Mouse (Mus musculus): Measurements from ENCODE around the gene Dgkg. TPM values are rescaled to one million over a fixed set of nuclear protein-coding genes. Genes with fewer than 3 reads are reported as not detected.

The Dgkg gene
- total and polyA plus RNA-seq, 3 experiments: 0.33 TPM; not detected in 2

DNA sequence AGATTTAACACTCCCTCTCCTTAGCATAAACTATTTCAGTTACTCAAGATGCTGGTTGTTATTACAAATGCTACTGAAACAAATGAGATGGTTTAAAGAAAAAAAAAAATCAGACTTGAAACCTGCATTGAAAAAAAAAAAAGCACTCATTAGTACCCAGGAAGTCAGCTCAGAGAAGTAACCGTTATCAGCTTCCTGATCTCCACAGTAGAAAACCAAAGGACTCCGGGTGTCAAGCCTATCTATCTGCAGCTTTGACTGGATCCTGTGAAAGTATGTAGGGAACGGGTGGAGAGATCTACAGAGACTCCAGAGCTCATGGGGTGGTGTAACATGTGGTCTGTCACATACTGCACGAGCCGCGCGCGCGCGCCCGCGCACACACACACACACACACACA lies 225.2 kb downstream of the Dgkg start:
- ATAC-seq (ENCODE audit: extremely low read depth, insufficient number of reproducible peaks, low FRiP score, poor library complexity, severe bottlenecking) (peak; percentile 75), DNase-seq (ENCODE audit: low spot score) (peak; percentile 40)
- TF ChIP-seq GATA2 (IDR thresholded peaks at IDR 0.05; ENCODE audit: borderline replicate concordance, low read depth, low read length) (no peak), CTCF (IDR thresholded peaks at IDR 0.05; ENCODE audit: low read depth, low read length) (no peak), POLR2AphosphoS5 (IDR thresholded peaks at IDR 0.05; ENCODE audit: insufficient replicate concordance, low read depth, low read length) (no peak), GATA1 (IDR thresholded peaks at IDR 0.05; ENCODE audit: borderline replicate concordance, low read length) (no peak)
- no peaks in the 10 kb centered on the region for H3K27me3 ChIP-seq (ENCODE audit: insufficient read depth, low read length)
- no peaks in the 10 kb centered on the region for H3K9me3 ChIP-seq (replicated peaks)
- peaks cover 24% of the 10 kb centered on the region for H3K4me1 ChIP-seq (ENCODE audit: insufficient read depth, low read depth, low read length)
- no peak overlapping the region for H3K4me3 ChIP-seq (ENCODE audit: low read depth, low read length)
- H3K36me3 ChIP-seq (replicated peaks): peaks cover 58% of the 10 kb centered on the region

- TF ChIP-seq GATA2 (IDR thresholded peaks at IDR 0.05; ENCODE audit: borderline replicate concordance, low read depth, low read length) (no peak), POLR2AphosphoS5 (IDR thresholded peaks at IDR 0.05; ENCODE audit: insufficient replicate concordance, low read depth, low read length) (no peak), CTCF (IDR thresholded peaks at IDR 0.05; ENCODE audit: low read depth, low read length) (no peak)
- Histone ChIP-seq H3K4me3 (ENCODE audit: low read depth, low read length) (no peak overlapping the region), H3K27me3 (ENCODE audit: insufficient read depth, low read length) (no peaks in the 10 kb centered on the region), H3K4me1 (ENCODE audit: insufficient read depth, low read depth, low read length) (peaks cover 23% of the 10 kb centered on the region), H3K36me3 (replicated peaks) (peaks cover 61% of the 10 kb centered on the region), H3K9me3 (replicated peaks) (no peaks in the 10 kb centered on the region)
- ATAC-seq (ENCODE audit: extremely low read depth, insufficient number of reproducible peaks, low FRiP score, poor library complexity, severe bottlenecking) (no peak), DNase-seq (ENCODE audit: low spot score) (no peak)
Measured at GRCm38 (mm10) chr16:22431335-22431734, 225.7 kb downstream of the Dgkg start.

- Histone ChIP-seq H3K4me3 (ENCODE audit: low read depth, low read length) (no peak overlapping the region), H3K9me3 (replicated peaks) (no peaks in the 10 kb centered on the region), H3K27me3 (ENCODE audit: insufficient read depth, low read length) (no peaks in the 10 kb centered on the region), H3K4me1 (ENCODE audit: insufficient read depth, low read depth, low read length) (peaks cover 16% of the 10 kb centered on the region), H3K36me3 (replicated peaks) (peaks cover 67% of the 10 kb centered on the region)
- no peak for TF ChIP-seq POLR2AphosphoS5 (IDR thresholded peaks at IDR 0.05; ENCODE audit: insufficient replicate concordance, low read depth, low read length)
- TF ChIP-seq GATA2 (IDR thresholded peaks at IDR 0.05; ENCODE audit: borderline replicate concordance, low read depth, low read length): no peak
- no peak for TF ChIP-seq TAL1 (conservative IDR thresholded peaks at IDR 0.05; ENCODE audit: low read depth, low read length)
- TF ChIP-seq CTCF (IDR thresholded peaks at IDR 0.05; ENCODE audit: low read depth, low read length): no peak
- no peak for TF ChIP-seq GATA1 (IDR thresholded peaks at IDR 0.05; ENCODE audit: borderline replicate concordance, low read length)
- no peak for DNase-seq (ENCODE audit: low spot score)
- ATAC-seq (ENCODE audit: extremely low read depth, insufficient number of reproducible peaks, low FRiP score, poor library complexity, severe bottlenecking): no peak
Measured at GRCm38 (mm10) chr16:22430211-22430951, 226.6 kb downstream of the Dgkg start.

GRCm38 (mm10) chr16:22429377-22429776 lies 227.6 kb downstream of the Dgkg start:
- ATAC-seq (ENCODE audit: extremely low read depth, insufficient number of reproducible peaks, low FRiP score, poor library complexity, severe bottlenecking) (no peak), DNase-seq (ENCODE audit: low spot score) (no peak)
- Histone ChIP-seq H3K4me3 (ENCODE audit: low read depth, low read length) (no peak overlapping the region), H3K4me1 (ENCODE audit: insufficient read depth, low read depth, low read length) (peaks cover 16% of the 10 kb centered on the region), H3K36me3 (replicated peaks) (peaks cover 67% of the 10 kb centered on the region), H3K27me3 (ENCODE audit: insufficient read depth, low read length) (no peaks in the 10 kb centered on the region), H3K9me3 (replicated peaks) (no peaks in the 10 kb centered on the region)
- TF ChIP-seq TAL1 (conservative IDR thresholded peaks at IDR 0.05; ENCODE audit: low read depth, low read length) (no peak), POLR2AphosphoS5 (IDR thresholded peaks at IDR 0.05; ENCODE audit: insufficient replicate concordance, low read depth, low read length) (no peak), GATA1 (IDR thresholded peaks at IDR 0.05; ENCODE audit: borderline replicate concordance, low read length) (no peak), CTCF (IDR thresholded peaks at IDR 0.05; ENCODE audit: low read depth, low read length) (no peak), GATA2 (IDR thresholded peaks at IDR 0.05; ENCODE audit: borderline replicate concordance, low read depth, low read length) (no peak)

DNA sequence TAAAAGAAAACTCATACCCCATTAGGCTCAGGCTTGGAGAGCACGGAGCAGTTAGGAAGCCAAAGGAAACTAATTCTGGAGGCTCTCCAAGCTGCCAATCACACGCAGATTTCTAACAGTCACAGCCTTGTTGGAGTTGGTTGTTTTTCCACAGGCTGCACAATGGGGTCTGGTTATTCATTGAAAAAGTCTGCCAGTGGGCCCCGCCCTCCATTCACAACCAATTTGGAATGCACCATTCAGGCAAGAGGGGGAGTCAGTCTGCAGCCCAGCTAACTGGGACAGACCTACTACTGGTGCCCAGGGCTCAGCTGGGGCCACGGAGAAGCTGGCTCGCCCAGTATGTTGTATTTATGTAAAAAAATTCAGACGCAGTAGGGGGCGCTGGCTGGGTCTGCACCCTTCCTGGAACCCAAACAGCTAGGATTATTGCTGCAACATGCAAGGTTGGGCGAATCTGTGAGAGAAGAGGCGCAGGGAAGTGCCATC lies 228.1 kb downstream of the Dgkg start:
- no peak for DNase-seq (ENCODE audit: low spot score)
- TF ChIP-seq GATA1 (IDR thresholded peaks at IDR 0.05; ENCODE audit: borderline replicate concordance, low read length) (no peak), CTCF (IDR thresholded peaks at IDR 0.05; ENCODE audit: low read depth, low read length) (no peak), TAL1 (conservative IDR thresholded peaks at IDR 0.05; ENCODE audit: low read depth, low read length) (no peak), GATA2 (IDR thresholded peaks at IDR 0.05; ENCODE audit: borderline replicate concordance, low read depth, low read length) (no peak), POLR2AphosphoS5 (IDR thresholded peaks at IDR 0.05; ENCODE audit: insufficient replicate concordance, low read depth, low read length) (no peak)
- H3K27me3 ChIP-seq (ENCODE audit: insufficient read depth, low read length): no peaks in the 10 kb centered on the region
- peaks cover 65% of the 10 kb centered on the region for H3K36me3 ChIP-seq (replicated peaks)
- no peaks in the 10 kb centered on the region for H3K9me3 ChIP-seq (replicated peaks)
- no peak for ATAC-seq (ENCODE audit: extremely low read depth, insufficient number of reproducible peaks, low FRiP score, poor library complexity, severe bottlenecking)
- no peak overlapping the region for H3K4me3 ChIP-seq (ENCODE audit: low read depth, low read length)
- H3K4me1 ChIP-seq (ENCODE audit: insufficient read depth, low read depth, low read length): peaks cover 16% of the 10 kb centered on the region

GRCm38 (mm10) chr16:22426866-22427265 lies 230.2 kb downstream of the Dgkg start:
- Histone ChIP-seq H3K9me3 (replicated peaks) (no peaks in the 10 kb centered on the region), H3K36me3 (replicated peaks) (peaks cover 64% of the 10 kb centered on the region), H3K4me1 (ENCODE audit: insufficient read depth, low read depth, low read length) (peaks cover 10% of the 10 kb centered on the region), H3K4me3 (ENCODE audit: low read depth, low read length) (no peak overlapping the region), H3K27me3 (ENCODE audit: insufficient read depth, low read length) (no peaks in the 10 kb centered on the region)
- TF ChIP-seq TAL1 (conservative IDR thresholded peaks at IDR 0.05; ENCODE audit: low read depth, low read length): no peak
- TF ChIP-seq CTCF (IDR thresholded peaks at IDR 0.05; ENCODE audit: low read depth, low read length): no peak
- no peak for TF ChIP-seq GATA1 (IDR thresholded peaks at IDR 0.05; ENCODE audit: borderline replicate concordance, low read length)
- no peak for TF ChIP-seq POLR2AphosphoS5 (IDR thresholded peaks at IDR 0.05; ENCODE audit: insufficient replicate concordance, low read depth, low read length)
- no peak for TF ChIP-seq GATA2 (IDR thresholded peaks at IDR 0.05; ENCODE audit: borderline replicate concordance, low read depth, low read length)
- DNase-seq (ENCODE audit: low spot score) (no peak), ATAC-seq (ENCODE audit: extremely low read depth, insufficient number of reproducible peaks, low FRiP score, poor library complexity, severe bottlenecking) (no peak)

Measured in G1E (cell line).